ENCODE assay signal across 34 mouse cellular contexts in the genomic region with DNA sequence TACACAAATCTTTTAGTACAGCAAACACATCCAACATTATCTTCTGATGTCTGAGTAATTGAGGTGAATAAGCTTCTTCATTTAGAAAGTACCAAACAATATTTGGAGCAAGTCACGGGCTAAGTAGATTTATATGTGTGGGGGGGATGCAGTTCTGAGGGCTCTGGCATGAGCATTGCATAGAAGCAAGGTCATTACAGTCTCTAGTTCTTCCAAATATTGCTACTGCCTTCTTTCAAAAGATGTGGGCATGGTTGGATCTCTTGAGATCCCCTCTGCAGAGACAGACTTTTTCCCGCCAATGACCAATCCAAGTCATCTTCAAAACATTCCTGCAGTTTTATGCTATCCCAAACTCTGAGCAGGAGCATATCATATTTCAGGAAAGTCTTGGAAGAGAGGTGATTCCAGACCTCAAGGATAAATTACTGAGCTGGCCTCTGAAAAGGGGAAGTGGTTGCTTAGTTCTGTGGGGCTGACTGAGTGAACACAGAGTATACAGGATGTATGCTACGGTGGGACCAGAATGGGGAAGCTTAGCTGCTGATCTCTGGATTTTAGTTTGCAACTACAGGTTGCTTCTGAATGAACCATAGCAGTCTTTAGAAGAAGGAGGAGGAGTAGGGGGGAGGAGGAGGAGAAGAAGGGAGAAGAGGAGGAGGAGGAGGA. TPM values are rescaled to one million over a fixed set of nuclear protein-coding genes. Genes with fewer than 3 reads are reported as not detected.
DNase-seq lines count a peak whose midpoint lies in the region; ATAC-seq and TF ChIP-seq lines count a peak whose summit lies in the region.
"Had no signal": no experiment of that assay in that cellular context is flagged by ENCODE, and none has a peak within 500 bp of the region (broad histone marks: within the 10 kb centered on the region; RNA-seq: fewer than 3 reads in every experiment).

No protein-coding gene starts in this region.

- peaks cover 0 to 5% of the 10 kb centered on the region in 2 experiments; a peak in 1 of 4 replicates for H3K4me1 ChIP-seq in CH12.LX (ENCODE audit: control insufficient read depth in 1 of 2, insufficient read depth in 2 of 2)
- no peaks in the 10 kb centered on the region for H3K4me1 ChIP-seq in spleen, adult 2 months (ENCODE audit: control insufficient read depth, insufficient read depth, insufficient read length)
- no peaks in the 10 kb centered on the region for H3K4me1 ChIP-seq in forebrain, embryonic 15.5 days
- H3K4me1 ChIP-seq: embryonic facial prominence, embryonic 12.5 days; heart, embryonic 10.5 days; heart, embryonic 15.5 days; hindbrain, embryonic 12.5 days; intestine, embryonic 15.5 days; neural tube, embryonic 15.5 days had no signal

- H3K36me3 ChIP-seq in CH12.LX (replicated peaks in 1 of 2; ENCODE audit: control insufficient read depth in 1 of 2, insufficient read depth in 1 of 2, low read length in 1 of 2) = no peaks in the 10 kb centered on the region
- H3K36me3 ChIP-seq in spleen, adult 2 months (ENCODE audit: control insufficient read depth, insufficient read depth, low read length) = no peaks in the 10 kb centered on the region
- no peaks in the 10 kb centered on the region for H3K36me3 ChIP-seq in forebrain, embryonic 15.5 days
- H3K36me3 ChIP-seq: embryonic facial prominence, embryonic 12.5 days; heart, embryonic 10.5 days; heart, embryonic 15.5 days; hindbrain, embryonic 12.5 days; intestine, embryonic 15.5 days; neural tube, embryonic 15.5 days had no signal

- H3K27ac ChIP-seq in CH12.LX (ENCODE audit: insufficient read depth, low read depth) = no peak overlapping the region
- H3K27ac ChIP-seq in spleen, adult 2 months (ENCODE audit: insufficient read depth, low read length) = no peak overlapping the region
- H3K27ac ChIP-seq in forebrain, embryonic 15.5 days (replicated peaks) = no peak overlapping the region
- H3K27ac ChIP-seq: embryonic facial prominence, embryonic 12.5 days; heart, embryonic 10.5 days; heart, embryonic 15.5 days; hindbrain, embryonic 12.5 days; hindbrain, postnatal 0 days; intestine, embryonic 15.5 days; kidney, postnatal 0 days; liver, embryonic 14.5 days; neural tube, embryonic 15.5 days; stomach, postnatal 0 days had no signal

- peak; percentile 97 for ATAC-seq in granulocyte monocyte progenitor cell, adult 5-6 weeks (replicated peaks; ENCODE audit: poor library complexity, severe bottlenecking)
- no peak for ATAC-seq in forebrain, embryonic 15.5 days (replicated peaks)
- ATAC-seq: forebrain, embryonic 16.5 days; hindbrain, postnatal 0 days; intestine, embryonic 15.5 days had no signal

- in situ Hi-C loops in CH12.LX (cut with MboI; ENCODE audit: low pct_ligation_motif_present, low pct_unique_long_range_greater_than_20kb, low sequenced_read_pairs) = no loop called here

- DNase-seq in lung, postnatal 25 days (ENCODE audit: low spot score) = peak; percentile 3
- DNase-seq in lung, adult 18-20 months = no peak
- DNase-seq in CH12.LX (ENCODE audit: extremely low read depth) = peak; percentile 43
- DNase-seq in spleen, adult 2 months (ENCODE audit: low read depth in 1 of 2, low spot score in 2 of 2) = peak; percentile 15 to 46
- no peak for DNase-seq in ovary, postnatal 36 days (ENCODE audit: low spot score)
- DNase-seq in left cerebral cortex, adult 8-10 months (ENCODE audit: low spot score in 2 of 2) = no peak
- DNase-seq: adrenal gland, adult 2 months; adrenal gland, postnatal 36 days; cerebellum, adult 2 months; cerebellum, postnatal 25 days; embryo, embryonic 11 days; kidney, adult 2 months; kidney, postnatal 4 days; layer of hippocampus, postnatal 36 days; liver; lung, embryonic 14.5 days; lung, postnatal 14 days; midbrain, embryonic 14.5 days; right cerebral cortex, postnatal 4 days; thymus, adult 18-20 months; thymus, postnatal 25 days had no signal

- TF ChIP-seq CTCF in CH12.LX (conservative IDR thresholded peaks at IDR 0.05 in 1 of 2, IDR thresholded peaks at IDR 0.05 in 1 of 2; ENCODE audit: low read depth in 2 of 2, low read length in 2 of 2) = no peak
- TF ChIP-seq CTCF in spleen, adult 2 months (IDR thresholded peaks at IDR 0.05; ENCODE audit: extremely low read depth, insufficient read depth, insufficient read length, insufficient replicate concordance) = no peak

- no peak for TF ChIP-seq EP300 in CH12.LX (IDR thresholded peaks at IDR 0.05; ENCODE audit: low read length)

- dilution Hi-C loops in CH12.LX (cut with MboI; ENCODE audit: extremely low pct_ligation_motif_present, extremely low pct_unique_long_range_greater_than_20kb, low sequenced_read_pairs) = no loop called here

- no peak overlapping the region for H3K4me3 ChIP-seq in CH12.LX (replicated peaks in 1 of 3; ENCODE audit: low read depth in 2 of 3, low read length in 2 of 3, poor library complexity in 1 of 3)
- H3K4me3 ChIP-seq in spleen, adult 2 months (ENCODE audit: extremely low read depth, insufficient read depth, insufficient read length) = no peak overlapping the region
- no peak overlapping the region for H3K4me3 ChIP-seq in forebrain, embryonic 15.5 days
- H3K4me3 ChIP-seq: embryonic facial prominence, embryonic 12.5 days; heart, embryonic 10.5 days; heart, embryonic 15.5 days; hindbrain, embryonic 12.5 days; intestine, embryonic 15.5 days; neural tube, embryonic 15.5 days had no signal

- no peaks in the 10 kb centered on the region for H3K79me2 ChIP-seq in CH12.LX (replicated peaks; ENCODE audit: control insufficient read depth, extremely low read depth, insufficient read depth, poor library complexity, severe bottlenecking)

- no peak overlapping the region for H3K9ac ChIP-seq in CH12.LX (ENCODE audit: insufficient read depth, low read depth)
- H3K9ac ChIP-seq in forebrain, embryonic 15.5 days (replicated peaks) = no peak overlapping the region
- H3K9ac ChIP-seq: embryonic facial prominence, embryonic 12.5 days; heart, embryonic 15.5 days; hindbrain, embryonic 12.5 days; intestine, embryonic 15.5 days; liver, embryonic 14.5 days; lung, embryonic 14.5 days; neural tube, embryonic 15.5 days had no signal

- no peak overlapping the region for H3K4me2 ChIP-seq in CH12.LX (ENCODE audit: insufficient read depth, low read depth, poor library complexity, severe bottlenecking)
- no peak overlapping the region for H3K4me2 ChIP-seq in forebrain, embryonic 15.5 days (replicated peaks)
- H3K4me2 ChIP-seq: embryonic facial prominence, embryonic 12.5 days; heart, embryonic 15.5 days; hindbrain, embryonic 12.5 days; intestine, embryonic 15.5 days; lung, embryonic 14.5 days; neural tube, embryonic 15.5 days had no signal

- no peak for TF ChIP-seq POLR2A in CH12.LX (IDR thresholded peaks at IDR 0.05; ENCODE audit: low read depth, low read length)
- no peak for TF ChIP-seq POLR2A in spleen, adult 2 months (IDR thresholded peaks at IDR 0.05; ENCODE audit: low read depth, low read length)

- no peaks in the 10 kb centered on the region for H3K27me3 ChIP-seq in CH12.LX (replicated peaks)
- H3K27me3 ChIP-seq in spleen, adult 2 months (ENCODE audit: control insufficient read depth, insufficient read depth, low read length) = no peaks in the 10 kb centered on the region
- no peaks in the 10 kb centered on the region for H3K27me3 ChIP-seq in forebrain, embryonic 15.5 days
- H3K27me3 ChIP-seq: embryonic facial prominence, embryonic 12.5 days; heart, embryonic 15.5 days; hindbrain, embryonic 12.5 days; intestine, embryonic 15.5 days; neural tube, embryonic 15.5 days had no signal

- H3K9me3 ChIP-seq in CH12.LX (replicated peaks; ENCODE audit: low read length) = no peaks in the 10 kb centered on the region
- H3K9me3 ChIP-seq in forebrain, embryonic 15.5 days = no peaks in the 10 kb centered on the region
- H3K9me3 ChIP-seq: embryonic facial prominence, embryonic 12.5 days; heart, embryonic 10.5 days; heart, embryonic 15.5 days; hindbrain, embryonic 12.5 days; intestine, embryonic 15.5 days; neural tube, embryonic 15.5 days had no signal

- TF ChIP-seq RAD21 in CH12.LX (IDR thresholded peaks at IDR 0.05; ENCODE audit: low read depth, low read length) = no peak

- WGBS in spleen, adult 2 months = 42% methylated on average over 3 of the region's 3 CpGs
- WGBS in forebrain, embryonic 15.5 days = 87% methylated on average over 3 of the region's 3 CpGs

TF ChIP-seq in CH12.LX, 34 proteins besides CTCF, POLR2A, EP300 and RAD21:
- TF ChIP-seq USF1 (IDR thresholded peaks at IDR 0.05; ENCODE audit: low read depth, low read length) = no peak
TF ChIP-seq in CH12.LX: peak in this region for 0.

RNA-seq across cellular contexts. Expression of a gene that starts 32.5 kb away (rescaled TPM):
- 0.04 and 0.08 TPM in 2 replicates for total RNA-seq in CH12.LX (2012; rRNA removed)
- total RNA-seq in CH12.LX (2014; rRNA removed) = 0.09 and 0.27 TPM in 2 replicates
- 0.30 TPM in 1 of 2 replicates, not detected in the other for polyA plus RNA-seq in CH12.LX (2012; ENCODE audit: insufficient read length, low read depth)
- not detected in 2 replicates for total RNA-seq in granulocyte monocyte progenitor cell, adult 5-6 weeks (2014; fragmentation: Nextera tagmentation)
- not detected in 2 replicates for total RNA-seq in granulocyte monocyte progenitor cell, adult 5-6 weeks (2017)
- polyA plus RNA-seq in spleen, adult 2 months (2012; rRNA removed) = 0.04 and 0.11 TPM in 2 replicates
- polyA plus RNA-seq in forebrain, embryonic 15.5 days (2015; fragmentation: Nextera tagmentation; extraction: Ambion mirVana) = 16.8 and 18.9 TPM in 2 replicates
- 100 to 1,000 TPM in 2 of 4 experiments, 10 to 100 TPM in 2; 96.2 to 115 (median 103) TPM for total RNA-seq in left cerebral cortex, adult 8-10 months (2022)
- polyA plus RNA-seq: liver, embryonic 14.5 days had no signal

Comparison
In these comparisons a context has a peak if more than half of its experiments do, and no peak if none do; other contexts are left out.
1. DNase-seq: peak in lung, postnatal 25 days (single experiment), CH12.LX (single experiment) and spleen, adult 2 months (2 of 2); none in lung, adult 18-20 months (0 of 2), ovary, postnatal 36 days (single experiment) and left cerebral cortex, adult 8-10 months (0 of 2).
2. RNA of a gene that starts 32.5 kb away (total RNA-seq): 96.2 to 115 TPM in left cerebral cortex, adult 8-10 months; 0.04 to 0.27 TPM in CH12.LX and not detected in granulocyte monocyte progenitor cell, adult 5-6 weeks; every median in the first group is over 10 times any median in the second.